Mouse (Mus musculus) C2C12 (cell line): ENCODE data around the gene Mterf1a.

Source experiments
- CEBPB ChIP-seq: IDR thresholded peaks from one replicate; pipeline ENCODE4 v1.6.1; 2011; ENCODE audit warnings: low read depth, mild to moderate bottlenecking, control low read depth, moderate library complexity
- CTCF ChIP-seq: IDR thresholded peaks from one replicate; pipeline ENCODE4 v1.5.1; 2011; ENCODE audit not compliant: control insufficient read depth, insufficient read depth, insufficient read length
- MAX ChIP-seq: IDR thresholded peaks from one replicate; pipeline ENCODE4 v1.6.1; 2011; ENCODE audit warnings: mild to moderate bottlenecking, control low read depth
- MYOD1 ChIP-seq: IDR thresholded peaks from one replicate; pipeline ENCODE4 v1.6.1; 2011; ENCODE audit warnings: low read depth; ENCODE audit not compliant: control insufficient read depth, insufficient read length
- MYOG ChIP-seq: IDR thresholded peaks from one replicate; pipeline ENCODE4 v1.6.1; 2011; ENCODE audit not compliant: control insufficient read depth, insufficient read length; ENCODE audit errors: extremely low read depth
- USF1 ChIP-seq: IDR thresholded peaks from one replicate; pipeline ENCODE4 v1.6.1; 2011; ENCODE audit warnings: low read depth, mild to moderate bottlenecking, control low read depth, moderate library complexity

DNA sequence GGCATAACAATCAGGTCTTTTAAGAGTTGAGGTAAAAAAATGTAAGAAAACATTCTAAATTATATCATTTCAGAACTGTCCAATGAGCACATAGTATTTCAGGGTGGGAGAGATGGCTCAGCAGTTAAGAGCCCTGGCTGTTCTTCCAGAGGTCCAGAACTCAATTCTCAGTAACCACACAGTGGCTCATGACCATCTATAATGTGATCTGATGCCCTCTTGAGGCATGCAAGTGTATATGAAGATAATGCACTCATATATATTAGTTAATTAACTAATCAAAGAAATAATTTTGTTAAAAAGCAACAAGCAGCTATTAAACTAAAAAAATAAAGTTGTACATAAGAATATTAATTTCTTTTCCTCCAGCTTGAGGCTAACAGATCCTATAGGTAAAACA is 4.5 kb downstream of the Mterf1a start:
- TF ChIP-seq CTCF, result no peak
- TF ChIP-seq MYOG, result no peak
- no peak for TF ChIP-seq CEBPB
- TF ChIP-seq MAX, result no peak
- TF ChIP-seq USF1, result no peak
- TF ChIP-seq MYOD1, result no peak
